Mouse (Mus musculus): ENCODE results near the gene Gm5426. TPM values are rescaled to one million over a fixed set of nuclear protein-coding genes. Genes with fewer than 3 reads are reported as not detected.
"Not testable (repeated sequence)": the region's sequence is repeated elsewhere in the genome, so short reads cannot be mapped to it uniquely, and the experiment has no call there.

Gm5426 gene
- polyA plus RNA-seq, 2 experiments from 2014 or later, result 1.5 TPM; not detected in 1

GRCm38 (mm10) chr10:96139274-96139673, 2.9 kb downstream of the Gm5426 start:
- ATAC-seq, result not testable (repeated sequence)

- ATAC-seq, result no peak
These were observed 10.2 kb downstream of the Gm5426 start for GRCm38 (mm10) chr10:96146578-96146977.

GRCm38 (mm10) chr10:96148250-96148699, 11.9 kb downstream of the Gm5426 start:
- no peak for ATAC-seq

GRCm38 (mm10) chr10:96150401-96151116, 14.2 kb downstream of the Gm5426 start:
- ATAC-seq, result no peak

GRCm38 (mm10) chr10:96153315-96153714, 16.9 kb downstream of the Gm5426 start:
- ATAC-seq, result no peak

- no peak for ATAC-seq
These were observed 26.7 kb downstream of the Gm5426 start for GRCm38 (mm10) chr10:96162975-96163706.

- ATAC-seq, result no peak
These were observed 27.4 kb downstream of the Gm5426 start for GRCm38 (mm10) chr10:96163791-96164190.

- no peak for ATAC-seq
These were observed 28.9 kb downstream of the Gm5426 start for GRCm38 (mm10) chr10:96165260-96165659.

- no peak for ATAC-seq
These were observed 32.6 kb downstream of the Gm5426 start for GRCm38 (mm10) chr10:96168998-96169397.

GRCm38 (mm10) chr10:96171546-96171945, 35.1 kb downstream of the Gm5426 start:
- no peak for ATAC-seq

GRCm38 (mm10) chr10:96172964-96173363, 36.6 kb downstream of the Gm5426 start:
- ATAC-seq, result no peak

GRCm38 (mm10) chr10:96173771-96174170, 37.4 kb downstream of the Gm5426 start:
- no peak for ATAC-seq

- ATAC-seq, result no peak
These were observed 40.5 kb downstream of the Gm5426 start for GRCm38 (mm10) chr10:96176916-96177315.

- peak; percentile 81 for ATAC-seq
These were observed 44.4 kb downstream of the Gm5426 start for GRCm38 (mm10) chr10:96180554-96181397.

GRCm38 (mm10) chr10:96181398-96181790, 45.0 kb downstream of the Gm5426 start:
- peak; percentile 92 for ATAC-seq

GRCm38 (mm10) chr10:96181883-96182628, 45.7 kb downstream of the Gm5426 start:
- ATAC-seq, result no peak

GRCm38 (mm10) chr10:96185026-96185425, 48.6 kb downstream of the Gm5426 start:
- no peak for ATAC-seq

- no peak for ATAC-seq
These were observed 49.2 kb downstream of the Gm5426 start for GRCm38 (mm10) chr10:96185601-96186000.
